Mouse (Mus musculus) myocyte (in vitro differentiated cells): ENCODE data around the gene Coro2a. TPM values are rescaled to one million over a fixed set of nuclear protein-coding genes. Genes with fewer than 3 reads are reported as not detected.

Source experiments
- H3K27me3 ChIP-seq: one replicate; pipeline ENCODE4 v1.6.1; 2011; ENCODE audit not compliant: control insufficient read depth, insufficient read depth, insufficient read length
- H3K36me3 ChIP-seq: one replicate; pipeline ENCODE4 v1.6.1; 2011; ENCODE audit not compliant: control insufficient read depth, insufficient read depth
- H3K4me2 ChIP-seq: one replicate; pipeline ENCODE4 v1.6.1; 2011; ENCODE audit warnings: low read depth, control low read depth
- H3K4me3 ChIP-seq: one replicate; pipeline ENCODE4 v1.5.1; 2011; ENCODE audit warnings: mild to moderate bottlenecking, control low read depth, moderate library complexity
- H3K79me2 ChIP-seq: one replicate; pipeline ENCODE4 v1.6.1; 2011; ENCODE audit not compliant: control insufficient read depth, insufficient read depth
- H3ac ChIP-seq: one replicate; pipeline ENCODE4 v1.6.1; 2011; ENCODE audit not compliant: control insufficient read depth, insufficient read length
- CEBPB ChIP-seq: IDR thresholded peaks from 2 replicates; pipeline ENCODE4 v1.6.1; 2011; ENCODE audit warnings: mild to moderate bottlenecking, moderate library complexity; ENCODE audit not compliant: poor library complexity, insufficient read depth, severe bottlenecking
- E2F4 ChIP-seq: IDR thresholded peaks from one replicate; pipeline ENCODE4 v1.6.1; 2011; ENCODE audit warnings: mild to moderate bottlenecking, control low read depth, moderate library complexity; ENCODE audit not compliant: insufficient read depth
- MAX ChIP-seq: IDR thresholded peaks from one replicate; pipeline ENCODE4 v1.6.1; 2011; ENCODE audit warnings: low read depth, mild to moderate bottlenecking, control low read depth
- MYOD1 ChIP-seq, 3 experiments: IDR thresholded peaks; one replicate each; pipeline ENCODE4 v1.6.1; 2011; ENCODE audit warnings: control low read depth in 2 of 3, low read depth in 2 of 3, mild to moderate bottlenecking in 2 of 3, moderate library complexity in 1 of 3; ENCODE audit not compliant: insufficient read length in 2 of 3, control insufficient read depth in 1 of 3
- MYOG ChIP-seq, 3 experiments: IDR thresholded peaks; one replicate each; pipeline ENCODE4 v1.6.1; 2011; ENCODE audit warnings: control low read depth in 2 of 3, low read depth in 2 of 3, mild to moderate bottlenecking in 2 of 3; ENCODE audit not compliant: insufficient read length in 2 of 3, control insufficient read depth in 1 of 3, insufficient read depth in 1 of 3
- POLR2A ChIP-seq: IDR thresholded peaks from one replicate; pipeline ENCODE4 v1.6.1; 2011; ENCODE audit warnings: low read depth, mild to moderate bottlenecking, control low read depth, moderate library complexity; ENCODE audit not compliant: insufficient read length
- POLR2AphosphoS2 ChIP-seq: IDR thresholded peaks from one replicate; pipeline ENCODE4 v1.6.1; 2011; ENCODE audit warnings: low read depth, control low read depth; ENCODE audit not compliant: insufficient read length
- REST ChIP-seq: IDR thresholded peaks from one replicate; pipeline ENCODE4 v1.6.1; 2011; ENCODE audit warnings: mild to moderate bottlenecking, control low read depth, moderate library complexity; ENCODE audit not compliant: insufficient read depth, insufficient read length
- SRF ChIP-seq: IDR thresholded peaks from one replicate; pipeline ENCODE4 v1.6.1; 2011; ENCODE audit warnings: low read depth; ENCODE audit not compliant: control insufficient read depth, insufficient read length
- TCF12 ChIP-seq: IDR thresholded peaks from one replicate; pipeline ENCODE4 v1.6.1; 2011; ENCODE audit warnings: mild to moderate bottlenecking, control low read depth; ENCODE audit not compliant: poor library complexity, insufficient read depth, severe bottlenecking
- TCF3 ChIP-seq: IDR thresholded peaks from one replicate; pipeline ENCODE4 v1.6.1; 2011; ENCODE audit warnings: low read depth, control low read depth; ENCODE audit not compliant: insufficient read length
- USF1 ChIP-seq: IDR thresholded peaks from one replicate; pipeline ENCODE4 v1.6.1; 2011; ENCODE audit warnings: low read depth, mild to moderate bottlenecking, control low read depth, moderate library complexity
- polyA plus RNA-seq: library from polyadenylated mRNA; unstranded; fragments of >200 nt; fragmentation: generic; extraction: Trizol; gene quantifications from one replicate; pipeline ENCODE4 v1.2.1, GENCODE M21; 2012; ENCODE audit warnings: missing spikeins

Gene Coro2a
- polyA plus RNA-seq, 1 experiment: 0.30 TPM

DNA sequence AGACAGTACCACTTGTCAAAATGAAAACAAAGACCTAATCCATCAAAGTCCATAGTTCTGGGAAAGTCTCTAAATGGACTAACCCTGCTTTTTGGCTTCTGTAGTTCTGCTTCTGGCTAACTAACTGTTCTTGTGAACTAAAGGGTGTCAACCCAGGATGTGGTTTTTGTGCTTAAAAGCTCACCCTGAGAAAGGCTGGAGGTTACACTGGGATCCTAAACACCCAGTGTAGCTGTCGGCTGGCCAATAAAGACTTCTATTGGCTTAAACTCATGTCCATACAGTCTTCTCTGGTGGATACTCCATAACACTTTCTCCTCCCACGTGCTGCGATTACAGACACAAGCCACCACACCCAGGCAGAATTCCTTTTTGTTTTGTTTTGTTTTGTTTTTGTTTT is 75.8 kb downstream of the Coro2a start:
- no peak overlapping the region for H3K4me3 ChIP-seq
- TF ChIP-seq TCF3 (no peak), MYOG (IDR thresholded peaks at IDR 0.05; ENCODE audit: control insufficient read depth in 1 of 3, insufficient read depth in 1 of 3, insufficient read length in 2 of 3, low read depth in 2 of 3) (no peak), MYOD1 (IDR thresholded peaks at IDR 0.05; ENCODE audit: control insufficient read depth in 1 of 3, insufficient read length in 2 of 3, low read depth in 2 of 3) (no peak), CEBPB (no peak), SRF (no peak), REST (no peak)
- H3K27me3 ChIP-seq: peaks cover 10% of the 10 kb centered on the region
- H3K36me3 ChIP-seq: no peaks in the 10 kb centered on the region
- no peaks in the 10 kb centered on the region for H3K79me2 ChIP-seq
- H3K4me2 ChIP-seq: no peak overlapping the region
- no peak overlapping the region for H3ac ChIP-seq

DNA sequence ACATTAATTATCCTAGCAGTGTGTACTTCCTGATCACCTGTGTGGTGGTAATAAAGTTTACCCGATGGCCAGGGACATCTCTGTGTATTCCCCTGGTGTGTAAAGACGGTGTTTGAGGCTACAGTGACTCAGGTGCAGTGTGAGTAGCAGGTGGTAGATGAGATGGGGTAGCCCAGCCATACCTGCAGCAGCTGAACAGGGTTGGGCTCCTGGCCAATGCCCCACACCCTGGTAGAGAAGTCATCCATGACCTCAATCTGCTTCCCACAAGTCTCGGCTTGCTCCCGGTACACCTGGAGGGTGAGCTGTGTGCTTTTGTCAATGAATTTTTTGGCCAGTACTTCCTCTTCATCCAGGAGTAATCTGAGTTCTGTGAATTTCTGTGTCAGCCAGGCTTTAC is 78.7 kb downstream of the Coro2a start:
- H3K4me2 ChIP-seq: no peak overlapping the region
- no peak overlapping the region for H3ac ChIP-seq
- no peaks in the 10 kb centered on the region for H3K36me3 ChIP-seq
- H3K27me3 ChIP-seq: peaks cover 19% of the 10 kb centered on the region
- H3K79me2 ChIP-seq: no peaks in the 10 kb centered on the region
- TF ChIP-seq MYOG (IDR thresholded peaks at IDR 0.05; ENCODE audit: control insufficient read depth in 1 of 3, insufficient read depth in 1 of 3, insufficient read length in 2 of 3, low read depth in 2 of 3): no peak
- TF ChIP-seq USF1: no peak
- no peak for TF ChIP-seq CEBPB
- no peak for TF ChIP-seq TCF12
- TF ChIP-seq TCF3: no peak
- TF ChIP-seq E2F4: no peak
- no peak for TF ChIP-seq POLR2AphosphoS2
- TF ChIP-seq MYOD1 (IDR thresholded peaks at IDR 0.05; ENCODE audit: control insufficient read depth in 1 of 3, insufficient read length in 2 of 3, low read depth in 2 of 3): no peak
- no peak for TF ChIP-seq POLR2A
- TF ChIP-seq SRF: no peak
- TF ChIP-seq MAX: no peak
- no peak for TF ChIP-seq REST
- H3K4me3 ChIP-seq: no peak overlapping the region

DNA sequence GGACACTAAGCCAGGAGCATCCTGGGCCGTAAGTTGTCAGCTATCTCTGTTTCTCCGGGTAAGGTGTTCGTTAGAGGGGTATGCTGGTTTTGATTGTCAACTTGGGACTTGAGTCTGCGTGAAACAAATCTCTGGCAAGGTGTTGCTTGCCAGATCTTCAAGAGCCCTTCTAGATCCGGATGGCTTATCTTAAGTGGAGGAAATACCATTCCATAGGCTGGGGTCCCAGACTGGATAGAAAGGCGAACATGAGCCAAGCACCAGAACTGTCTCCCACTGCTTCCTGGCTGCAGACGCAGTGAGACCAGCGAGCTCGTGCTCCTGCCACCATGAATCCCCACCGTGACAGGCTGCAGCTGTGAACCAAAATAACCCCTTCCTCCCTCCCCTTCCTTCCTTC is 80.5 kb downstream of the Coro2a start:
- Histone ChIP-seq H3K36me3 (no peaks in the 10 kb centered on the region), H3ac (no peak overlapping the region), H3K27me3 (peaks cover 19% of the 10 kb centered on the region), H3K79me2 (no peaks in the 10 kb centered on the region), H3K4me3 (no peak overlapping the region), H3K4me2 (no peak overlapping the region)
- TF ChIP-seq TCF3: no peak
- TF ChIP-seq MAX: no peak
- TF ChIP-seq USF1: no peak
- no peak for TF ChIP-seq TCF12
- no peak for TF ChIP-seq MYOG (IDR thresholded peaks at IDR 0.05; ENCODE audit: control insufficient read depth in 1 of 3, insufficient read depth in 1 of 3, insufficient read length in 2 of 3, low read depth in 2 of 3)
- TF ChIP-seq SRF: no peak
- no peak for TF ChIP-seq POLR2A
- no peak for TF ChIP-seq MYOD1 (IDR thresholded peaks at IDR 0.05; ENCODE audit: control insufficient read depth in 1 of 3, insufficient read length in 2 of 3, low read depth in 2 of 3)
- TF ChIP-seq REST: no peak
- TF ChIP-seq E2F4: no peak

DNA sequence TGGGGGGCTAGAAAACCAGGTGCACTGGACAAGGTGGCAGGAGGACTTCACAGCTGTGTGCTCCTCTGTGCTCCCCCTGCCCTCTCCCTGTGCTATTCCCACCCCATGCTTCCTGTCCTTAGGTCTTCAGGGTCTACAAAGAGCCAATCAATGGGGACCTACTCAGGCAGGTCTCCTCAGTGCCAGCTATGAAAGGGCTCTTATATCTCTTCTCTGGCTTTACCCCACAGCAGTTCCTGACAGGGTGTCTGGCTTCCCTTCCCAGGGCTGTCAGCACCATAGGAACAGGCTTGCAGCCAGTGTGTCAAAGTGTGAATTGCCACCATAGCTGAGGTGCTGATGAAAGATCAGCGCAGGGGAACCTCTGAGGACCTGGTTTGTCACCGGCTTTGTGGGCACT is 81.5 kb downstream of the Coro2a start:
- TF ChIP-seq MYOD1 (IDR thresholded peaks at IDR 0.05; ENCODE audit: control insufficient read depth in 1 of 3, insufficient read length in 2 of 3, low read depth in 2 of 3) (no peak), SRF (no peak), POLR2A (no peak)
- peaks cover 19% of the 10 kb centered on the region for H3K27me3 ChIP-seq
- H3K4me3 ChIP-seq: no peak overlapping the region
- H3K36me3 ChIP-seq: no peaks in the 10 kb centered on the region
- H3K4me2 ChIP-seq: no peak overlapping the region
- no peak overlapping the region for H3ac ChIP-seq
- no peaks in the 10 kb centered on the region for H3K79me2 ChIP-seq

DNA sequence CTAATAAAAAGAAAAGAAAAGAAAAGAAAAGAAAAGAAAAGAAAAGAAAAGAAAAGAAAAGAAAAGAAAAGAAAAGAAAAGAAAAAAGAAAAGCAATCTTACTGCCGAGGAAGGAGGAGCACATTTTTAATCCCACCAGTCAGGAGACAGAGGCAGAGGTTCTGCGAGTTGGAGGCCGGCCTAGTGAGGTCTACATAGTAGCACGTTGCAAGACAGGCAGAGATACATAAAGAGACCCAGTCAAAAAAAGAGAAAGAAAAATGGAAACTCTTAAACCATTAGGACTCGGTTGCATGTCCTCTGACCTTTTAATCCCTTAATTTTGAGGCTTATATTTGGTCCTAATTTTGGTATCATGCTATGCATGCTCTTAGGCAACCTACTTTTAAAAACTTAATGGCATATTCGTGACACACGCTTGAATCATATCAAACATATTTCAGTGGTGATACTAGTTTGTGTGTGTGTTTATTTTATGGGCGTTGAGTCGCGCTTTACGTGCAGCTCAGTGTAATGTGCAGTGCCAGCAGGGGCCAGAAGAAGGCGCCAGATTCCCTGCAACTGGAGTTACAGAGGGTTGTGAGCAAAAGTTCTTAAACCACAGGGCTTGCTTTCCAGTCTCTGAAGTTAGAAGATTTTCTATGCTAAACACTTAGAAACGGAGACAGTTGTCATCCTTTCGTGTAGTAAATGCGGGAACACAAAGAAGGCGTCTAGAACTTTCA is 94.1 kb downstream of the Coro2a start:
- TF ChIP-seq CEBPB (no peak), USF1 (no peak), SRF (no peak), E2F4 (no peak), REST (no peak), POLR2AphosphoS2 (no peak), POLR2A (no peak), TCF12 (no peak), MAX (no peak), MYOG (IDR thresholded peaks at IDR 0.05; ENCODE audit: control insufficient read depth in 1 of 3, insufficient read depth in 1 of 3, insufficient read length in 2 of 3, low read depth in 2 of 3) (no peak), MYOD1 (IDR thresholded peaks at IDR 0.05; ENCODE audit: control insufficient read depth in 1 of 3, insufficient read length in 2 of 3, low read depth in 2 of 3) (no peak), TCF3 (no peak)
- Histone ChIP-seq H3ac (peak overlapping the region; percentile 41), H3K36me3 (no peaks in the 10 kb centered on the region), H3K27me3 (no peaks in the 10 kb centered on the region), H3K4me3 (peak overlapping the region; percentile 25), H3K79me2 (no peaks in the 10 kb centered on the region), H3K4me2 (peak overlapping the region; percentile 90)
